Mouse (Mus musculus): Measurements from ENCODE around the gene Acss2.
A peak's percentile ranks its signal among the peaks of the same experiment; 100 is the strongest.
"Not testable (repeated sequence)": the region's sequence is repeated elsewhere in the genome, so short reads cannot be mapped to it uniquely, and the experiment has no call there.

Gene Acss2

GRCm38 (mm10) chr2:155588136-155588535, 70.4 kb downstream of the Acss2 start:
- no peak for DNase-seq (ENCODE audit: low read depth, low spot score)

- DNase-seq (ENCODE audit: low read depth, low spot score), result no peak
Measured at GRCm38 (mm10) chr2:155589521-155589920, 71.8 kb downstream of the Acss2 start.

GRCm38 (mm10) chr2:155590876-155591275, 73.1 kb downstream of the Acss2 start:
- DNase-seq (ENCODE audit: low read depth, low spot score), result no peak

GRCm38 (mm10) chr2:155591676-155592075, 73.9 kb downstream of the Acss2 start:
- DNase-seq (ENCODE audit: low read depth, low spot score), result no peak

GRCm38 (mm10) chr2:155592137-155592853, 74.5 kb downstream of the Acss2 start, which contains the start of gene Gss:
Gene Gss, minus strand, starts transcription at chr2:155592810.
- DNase-seq (ENCODE audit: low read depth, low spot score), result peak; percentile 98

GRCm38 (mm10) chr2:155592854-155593283, 75.1 kb downstream of the Acss2 start:
- no peak for DNase-seq (ENCODE audit: low read depth, low spot score)

- no peak for DNase-seq (ENCODE audit: low read depth, low spot score)
Measured at GRCm38 (mm10) chr2:155595516-155595915, 77.8 kb downstream of the Acss2 start.

GRCm38 (mm10) chr2:155603707-155604106, 86.0 kb downstream of the Acss2 start:
- no peak for DNase-seq (ENCODE audit: low read depth, low spot score)

GRCm38 (mm10) chr2:155604560-155605235, 87.0 kb downstream of the Acss2 start:
- no peak for DNase-seq (ENCODE audit: low read depth, low spot score)

GRCm38 (mm10) chr2:155605236-155605589, 87.5 kb downstream of the Acss2 start:
- DNase-seq (ENCODE audit: low read depth, low spot score), result not testable (repeated sequence)

GRCm38 (mm10) chr2:155606360-155606759, 88.6 kb downstream of the Acss2 start:
- no peak for DNase-seq (ENCODE audit: low read depth, low spot score)

GRCm38 (mm10) chr2:155610978-155611377, 93.2 kb downstream of the Acss2 start, which contains the start of gene Myh7b:
Gene Myh7b, plus strand, starts transcription at chr2:155611212.
- no peak for DNase-seq (ENCODE audit: low read depth, low spot score)

- DNase-seq (ENCODE audit: low read depth, low spot score), result no peak
Measured at GRCm38 (mm10) chr2:155611834-155612550, 94.2 kb downstream of the Acss2 start.

- DNase-seq (ENCODE audit: low read depth, low spot score), result peak; percentile 64
Measured at GRCm38 (mm10) chr2:155613326-155613755, 95.6 kb downstream of the Acss2 start.

GRCm38 (mm10) chr2:155613953-155614352, 96.2 kb downstream of the Acss2 start:
- DNase-seq (ENCODE audit: low read depth, low spot score), result no peak

GRCm38 (mm10) chr2:155616971-155617370, 99.2 kb downstream of the Acss2 start:
- DNase-seq (ENCODE audit: low read depth, low spot score), result no peak

GRCm38 (mm10) chr2:155619817-155620216, 102.1 kb downstream of the Acss2 start:
- peak; percentile 82 for DNase-seq (ENCODE audit: low read depth, low spot score)

GRCm38 (mm10) chr2:155622606-155623005, 104.9 kb downstream of the Acss2 start:
- no peak for DNase-seq (ENCODE audit: low read depth, low spot score)

GRCm38 (mm10) chr2:155623996-155624395, 106.2 kb downstream of the Acss2 start:
- DNase-seq (ENCODE audit: low read depth, low spot score), result no peak

GRCm38 (mm10) chr2:155624730-155625129, 107.0 kb downstream of the Acss2 start:
- DNase-seq (ENCODE audit: low read depth, low spot score), result peak; percentile 72

- DNase-seq (ENCODE audit: low read depth, low spot score), result no peak
Measured at GRCm38 (mm10) chr2:155626277-155626676, 108.5 kb downstream of the Acss2 start.

- DNase-seq (ENCODE audit: low read depth, low spot score), result peak; percentile 88
Measured at GRCm38 (mm10) chr2:155627030-155627738, 109.4 kb downstream of the Acss2 start.

Measured in mesoderm, embryonic 11.5 days (tissue).